Comparison of ENCODE assay signal across 8 mouse cellular contexts in genomic region chr10:23611183-23611582, GRCm38 (mm10).
A peak's percentile ranks its signal among the peaks of the same experiment; 100 is the strongest.
DNase-seq lines count a peak whose midpoint lies in the region; ATAC-seq lines count a peak whose summit lies in the region.

No protein-coding gene starts in this region.

- no peak overlapping the region for H3K4me2 ChIP-seq in neural tube, embryonic 15.5 days
- H3K4me2 ChIP-seq in forebrain, embryonic 12.5 days = no peak overlapping the region

- intact Hi-C loops in left cerebral cortex, postnatal 14 days (cut with DNase I) = loop anchor here (2.0 kb wide), 1 partner anchor 494 kb away; no protein-coding TSS in a partner anchor

- no peak overlapping the region for H3K9ac ChIP-seq in neural tube, embryonic 15.5 days (replicated peaks)
- H3K9ac ChIP-seq in forebrain, embryonic 12.5 days = no peak overlapping the region

- ATAC-seq in neural tube, embryonic 15.5 days (ENCODE audit: low FRiP score) = no peak
- 0 out of 2 replicates have a peak, but pooled peaks have one; percentile 66 for ATAC-seq in forebrain, embryonic 12.5 days (ENCODE audit: low FRiP score)

- no peak overlapping the region for H3K27ac ChIP-seq in neural tube, embryonic 15.5 days (replicated peaks)
- no peak overlapping the region for H3K27ac ChIP-seq in forebrain, embryonic 12.5 days

- no peak overlapping the region for H3K4me3 ChIP-seq in neural tube, embryonic 15.5 days (replicated peaks)
- no peak overlapping the region for H3K4me3 ChIP-seq in forebrain, embryonic 12.5 days (replicated peaks)

- peak; percentile 66 for DNase-seq in neural tube, embryonic 10.5 days (ENCODE audit: extremely low spot score, low spot score)
- DNase-seq in adrenal gland, postnatal 4 days (ENCODE audit: low spot score in 2 of 2) = peak; percentile 18 to 28
- DNase-seq in heart, postnatal 4 days = peak; percentile 68
- peak; percentile 56 to 64 for DNase-seq in left cerebral cortex, postnatal 14 days (ENCODE audit: low spot score in 2 of 2)
- DNase-seq in ovary, postnatal 36 days (ENCODE audit: low spot score) = peak; percentile 52
- DNase-seq in spleen, adult 12 weeks (ENCODE audit: low spot score) = no peak

- WGBS in neural tube, embryonic 15.5 days = 43% methylated on average over 9 of the region's 9 CpGs
- 42% methylated on average over 9 of the region's 9 CpGs for WGBS in forebrain, embryonic 12.5 days

- H3K4me1 ChIP-seq in neural tube, embryonic 15.5 days = no peaks in the 10 kb centered on the region
- H3K4me1 ChIP-seq in forebrain, embryonic 12.5 days = peaks cover 6% of the 10 kb centered on the region

- H3K27me3 ChIP-seq in neural tube, embryonic 15.5 days (replicated peaks) = no peaks in the 10 kb centered on the region
- H3K27me3 ChIP-seq in forebrain, embryonic 12.5 days = no peaks in the 10 kb centered on the region

- no peaks in the 10 kb centered on the region for H3K9me3 ChIP-seq in neural tube, embryonic 15.5 days (replicated peaks)
- no peaks in the 10 kb centered on the region for H3K9me3 ChIP-seq in forebrain, embryonic 12.5 days

- no peaks in the 10 kb centered on the region for H3K36me3 ChIP-seq in neural tube, embryonic 15.5 days
- no peaks in the 10 kb centered on the region for H3K36me3 ChIP-seq in forebrain, embryonic 12.5 days (replicated peaks)
